Mouse (Mus musculus): Measurements from ENCODE around the gene Hsfy2.

The Hsfy2 gene

DNA sequence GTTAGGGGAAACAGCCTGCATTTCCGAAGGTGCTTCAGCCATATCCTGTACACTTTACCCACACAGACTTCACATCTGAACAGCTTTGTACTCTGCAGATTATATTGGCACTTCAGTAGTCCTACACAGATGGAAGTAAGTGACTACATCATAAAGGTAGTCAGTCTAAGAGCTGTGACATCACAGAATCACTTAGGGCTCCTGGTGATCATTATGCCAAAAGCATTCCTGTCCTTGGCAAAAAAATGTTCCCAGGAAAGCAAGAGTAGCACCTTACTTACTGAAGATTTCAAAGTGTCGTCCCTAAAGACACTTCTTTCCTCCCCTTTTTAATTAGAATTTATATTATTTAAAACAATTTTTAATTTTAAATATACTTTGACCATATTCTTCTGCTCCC is at the start of gene Hsfy2:
TSS of gene Hsfy2 (minus strand) at position 101 of the 400 bp plus-strand sequence.
- DNase-seq = no peak

DNA sequence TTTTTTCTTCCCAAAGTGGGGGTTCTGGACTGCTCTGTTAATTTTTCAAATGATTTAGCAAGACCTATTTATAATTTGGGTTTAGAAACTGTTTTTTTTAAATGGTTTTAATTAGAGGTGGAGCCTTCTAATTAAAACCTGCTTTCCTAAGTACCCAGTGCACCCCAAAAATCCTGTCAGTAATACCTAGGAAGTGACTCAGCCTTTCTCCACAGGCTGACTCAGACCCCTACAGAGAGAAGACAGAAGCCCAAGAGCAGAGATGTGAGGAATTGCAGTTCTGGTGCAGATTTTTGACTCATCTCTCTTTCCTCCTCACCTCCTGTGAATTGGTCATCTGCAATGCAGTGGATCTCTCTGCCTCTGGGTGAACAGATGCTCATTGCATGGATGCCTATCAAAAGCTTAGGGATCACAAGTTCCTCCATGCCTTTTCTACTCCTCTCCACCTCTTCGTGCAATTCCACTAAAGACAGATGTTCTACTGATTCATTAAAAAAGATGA is 47.9 kb upstream of the Hsfy2 start:
- no peak for DNase-seq

DNA sequence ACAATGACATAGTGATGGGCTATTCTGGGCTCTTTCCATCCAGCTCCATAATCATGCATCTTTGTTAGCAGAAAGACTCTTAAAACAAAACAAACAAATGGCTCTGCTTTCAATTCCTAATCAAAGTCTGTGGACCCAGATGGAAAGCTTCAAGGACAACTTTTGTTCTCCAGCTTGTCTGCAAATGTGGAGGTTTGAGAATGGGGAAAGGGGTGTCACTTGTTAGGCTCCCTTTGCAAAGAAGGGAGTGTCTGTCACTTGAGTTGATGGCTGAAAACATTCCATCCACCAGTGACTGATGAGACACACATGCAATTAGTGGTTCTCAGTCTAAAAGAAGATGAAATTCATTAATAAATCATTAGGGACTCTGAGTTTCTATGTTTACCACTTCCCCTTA is 47.3 kb upstream of the Hsfy2 start:
- DNase-seq = no peak

DNA sequence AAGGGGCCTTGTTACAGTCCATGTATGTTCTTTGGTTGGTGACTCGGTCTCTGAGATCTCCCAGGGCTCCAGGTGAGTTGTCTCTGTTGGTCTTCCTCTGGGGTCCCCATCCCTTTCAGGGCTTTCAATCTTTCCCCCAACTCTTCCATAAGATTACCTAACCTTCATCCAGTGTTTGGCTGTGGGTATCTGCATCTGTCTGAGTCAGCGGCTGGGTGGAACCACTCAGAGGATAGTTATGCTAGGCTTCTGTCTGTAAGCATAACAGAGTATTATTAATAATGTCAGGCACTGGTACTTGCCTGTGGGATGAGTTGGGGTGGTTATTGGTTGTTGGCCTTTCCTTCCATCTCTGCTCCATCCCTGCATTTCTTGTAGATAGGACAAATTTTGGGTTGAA is 44.0 kb upstream of the Hsfy2 start:
- no peak for DNase-seq

DNA sequence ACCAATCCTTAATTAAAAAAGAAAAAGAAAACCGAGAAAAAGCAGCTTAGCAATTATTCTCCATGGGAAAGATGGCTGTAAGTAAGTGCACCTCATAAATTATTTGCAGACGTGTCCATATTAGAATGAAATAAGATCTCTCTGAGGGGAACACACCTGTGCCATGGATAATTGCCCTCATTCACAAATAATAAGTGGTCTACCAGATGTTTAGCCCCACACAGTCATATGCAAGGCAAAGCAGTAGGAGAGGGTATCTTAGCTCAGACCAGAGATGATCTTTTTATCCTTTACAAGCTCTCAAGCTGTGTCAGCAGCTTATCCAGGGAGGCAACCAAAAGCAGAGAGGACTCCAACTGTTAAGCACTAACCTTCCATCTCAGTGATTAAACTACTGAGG is 38.0 kb upstream of the Hsfy2 start:
- no peak for DNase-seq

DNA sequence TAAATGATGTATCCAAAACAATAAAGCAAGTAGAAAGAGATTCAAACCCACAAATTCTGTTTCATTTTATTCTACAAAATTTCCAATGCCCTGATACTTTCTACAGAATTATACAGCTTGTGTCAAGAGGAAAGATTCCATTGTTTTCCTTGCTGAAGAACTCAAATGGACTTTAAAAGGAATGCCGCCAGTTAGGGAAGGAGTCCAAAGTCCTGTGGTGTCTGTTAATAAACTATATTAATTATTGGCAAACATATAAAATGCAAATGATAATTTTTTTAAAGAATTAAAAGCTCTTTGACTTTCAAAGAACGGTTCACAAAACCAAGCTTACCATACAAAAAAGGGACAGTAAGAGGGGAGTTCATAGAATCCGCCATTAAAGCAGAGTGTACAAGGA is 37.4 kb upstream of the Hsfy2 start:
- DNase-seq = no peak

DNA sequence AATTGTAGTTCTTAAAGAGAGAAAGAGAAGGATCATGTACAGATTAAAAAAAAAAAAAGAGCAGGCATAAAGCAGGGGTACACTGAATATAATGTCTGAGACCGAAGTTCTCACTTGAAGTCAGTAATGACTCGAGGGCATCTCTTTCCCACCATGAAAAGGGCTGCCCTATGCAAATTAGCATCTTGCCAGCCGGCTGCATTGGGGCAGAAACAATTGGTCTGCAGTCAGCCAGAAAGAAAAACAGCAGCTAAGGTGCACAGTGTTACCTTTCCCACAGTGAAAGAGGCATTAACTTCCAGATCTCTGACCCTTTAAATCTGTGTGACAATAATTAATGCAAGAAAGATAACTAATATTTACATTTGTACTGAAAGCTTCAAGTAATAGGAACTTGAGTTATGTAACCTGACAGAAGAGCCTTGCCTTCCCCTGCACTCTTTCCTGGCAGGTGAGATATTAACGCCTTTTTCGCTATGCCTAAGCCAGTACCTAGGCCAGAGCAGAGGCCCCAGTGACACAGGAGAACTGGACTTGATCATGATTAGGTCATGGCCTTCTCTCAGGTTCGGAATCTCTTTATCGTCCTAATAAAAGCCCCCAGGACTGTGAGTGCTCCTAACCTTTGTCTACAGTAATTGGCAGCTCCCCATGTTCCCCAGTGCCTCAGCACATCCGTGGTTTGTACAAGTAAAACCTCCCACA is 34.2 kb upstream of the Hsfy2 start:
- no peak for DNase-seq

DNA sequence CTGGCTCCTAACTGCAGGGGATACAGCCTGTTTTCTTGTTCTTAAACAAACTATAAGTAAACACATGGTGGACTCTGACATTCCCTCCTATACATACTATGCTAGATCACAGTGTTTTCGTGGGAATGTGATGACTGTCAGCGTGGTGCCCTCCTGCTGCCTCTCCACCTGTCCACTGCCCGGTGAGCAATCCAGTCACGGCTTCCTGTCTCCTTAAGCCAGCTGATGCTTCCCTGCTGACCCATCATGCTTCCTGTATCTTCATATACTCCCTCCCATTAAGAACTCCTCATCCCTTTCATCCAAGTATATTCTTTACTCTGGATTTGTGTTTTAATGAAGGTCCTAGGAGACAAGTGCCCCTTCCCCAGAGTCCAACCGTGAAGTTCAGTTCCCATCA is 33.3 kb upstream of the Hsfy2 start:
- peak; percentile 25 for DNase-seq

DNA sequence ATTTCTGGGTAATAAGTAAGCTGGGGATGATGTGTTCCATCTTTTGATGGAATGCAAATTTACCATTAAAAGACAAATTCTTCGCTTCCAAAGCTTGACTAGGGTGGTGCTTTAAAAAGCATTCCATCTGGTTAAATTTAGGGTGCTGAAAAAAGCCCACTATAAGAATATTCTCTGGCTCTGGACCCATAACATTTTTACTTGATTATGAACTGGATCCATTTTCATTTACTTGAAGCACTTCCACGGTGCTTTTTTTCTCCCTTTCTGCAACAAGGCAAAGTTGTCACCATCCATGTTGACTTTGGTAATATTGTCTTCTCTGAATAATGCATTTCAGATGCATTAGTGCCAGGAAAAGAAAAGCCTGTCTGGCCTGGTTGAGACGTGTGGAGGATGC is 27.4 kb upstream of the Hsfy2 start:
- no peak for DNase-seq

DNA sequence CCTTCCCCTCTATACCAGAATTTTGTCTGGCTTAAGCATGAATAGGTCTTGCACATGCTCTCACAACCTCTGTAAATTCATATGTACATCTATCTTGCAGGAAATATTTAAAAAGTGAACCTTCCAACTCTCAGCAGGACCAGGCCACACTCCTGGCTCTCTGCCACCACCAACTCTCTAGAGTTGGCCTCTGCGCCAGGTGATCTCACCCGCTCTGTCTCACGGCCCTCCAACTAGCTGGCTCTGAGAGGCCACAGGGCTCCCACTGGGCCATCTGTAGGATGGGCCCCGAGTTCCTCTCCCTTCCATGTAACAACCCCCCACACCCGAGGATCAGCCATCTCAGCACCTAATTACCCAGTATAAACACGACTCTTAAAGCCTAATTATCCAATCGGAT is 10.4 kb downstream of the Hsfy2 start:
- peak; percentile 31 for DNase-seq

DNA sequence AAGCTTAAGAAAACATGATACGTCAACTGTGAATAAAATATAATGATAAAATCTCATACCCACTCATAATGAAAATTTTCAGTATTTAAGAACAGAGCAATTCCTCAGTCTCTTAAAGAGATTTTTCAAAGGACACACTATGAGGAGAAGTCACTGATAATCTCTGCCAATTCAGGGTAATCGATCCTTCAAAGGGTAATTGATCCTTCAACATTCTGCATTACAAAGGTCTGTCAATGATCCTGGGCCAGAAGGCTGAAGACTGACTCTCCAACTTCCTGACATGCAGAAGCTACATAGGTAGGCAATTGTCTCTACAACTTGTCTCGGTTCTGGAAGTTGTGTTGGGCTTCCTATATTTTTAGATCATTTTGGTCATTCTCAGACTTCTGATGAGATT is 12.9 kb downstream of the Hsfy2 start:
- DNase-seq = no peak

DNA sequence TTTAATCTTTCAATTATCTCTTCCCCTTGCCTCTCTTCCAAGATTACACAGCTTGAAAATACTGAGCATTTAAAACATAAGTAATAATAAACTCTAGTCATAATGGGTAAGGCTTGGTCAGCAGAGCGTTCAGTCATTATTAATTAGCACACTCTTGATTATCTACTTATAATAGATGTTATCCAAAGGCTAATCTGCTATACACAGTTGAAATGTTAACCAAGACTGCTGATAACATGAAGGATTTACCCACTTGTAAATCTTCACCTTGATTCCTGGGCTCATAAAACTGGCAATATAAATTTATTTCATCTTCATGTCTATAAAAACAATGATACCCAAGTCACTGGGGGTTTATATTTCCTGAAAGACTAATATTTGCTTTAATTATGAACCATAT is 24.9 kb downstream of the Hsfy2 start:
- no peak for DNase-seq

Measured in cerebellum, adult 9-10 months (tissue).